Mouse (Mus musculus) kidney, embryonic 16.5 days (tissue): ENCODE data around the gene Nkap. TPM values are rescaled to one million over a fixed set of nuclear protein-coding genes. Genes with fewer than 3 reads are reported as not detected.
A peak's percentile ranks its signal among the peaks of the same experiment; 100 is the strongest.

Experiments used
- ATAC-seq: fragments of 200-750 bp; cut with Nextera tagmentation; 2 replicates; pipeline ENCODE4 v1.8.0; 2017; ENCODE audit warnings: moderate TSS enrichment; ENCODE audit not compliant: low FRiP score, low TSS enrichment
- H3K27ac ChIP-seq: fragments of 300-500 bp; sonication (generic); 2 replicates; pipeline ENCODE4 v1.5.1; 2014; ENCODE audit warnings: low read length
- H3K27me3 ChIP-seq: fragments of 300-500 bp; sonication (generic); 2 replicates; pipeline ENCODE4 v1.6.1; 2014; ENCODE audit warnings: low read length, control low read depth, mixed read lengths; ENCODE audit not compliant: insufficient read depth
- H3K36me3 ChIP-seq: fragments of 300-500 bp; sonication (generic); 2 replicates; pipeline ENCODE4 v1.6.1; 2014; ENCODE audit warnings: low read length, control low read depth, mixed read lengths; ENCODE audit not compliant: insufficient read depth
- H3K4me1 ChIP-seq: fragments of 300-500 bp; sonication (generic); 2 replicates; pipeline ENCODE4 v1.6.1; 2014; ENCODE audit warnings: low read length, control low read depth, mixed read lengths; ENCODE audit not compliant: insufficient read depth
- H3K4me2 ChIP-seq: fragments of 300-500 bp; sonication (generic); replicated peaks from 2 replicates; pipeline ENCODE4 v1.6.1; 2014; ENCODE audit warnings: low read depth, low read length
- H3K4me3 ChIP-seq: fragments of 300-500 bp; sonication (generic); 2 replicates; pipeline ENCODE4 v1.5.1; 2014; ENCODE audit warnings: mild to moderate bottlenecking, low read length
- H3K9ac ChIP-seq: fragments of 300-500 bp; sonication (generic); replicated peaks from 2 replicates; pipeline ENCODE4 v1.6.1; 2014; ENCODE audit warnings: low read length
- H3K9me3 ChIP-seq: fragments of 300-500 bp; sonication (generic); 2 replicates; pipeline ENCODE4 v1.6.1; 2016; ENCODE audit warnings: low read length, control low read depth
- WGBS: fragments of 180-500 bp; shearing (Covaris S2); extraction: QIAGEN DNeasy Blood & Tissue Kit; methylation state at CpG from one replicate; pipeline ENCODE4 v1.1.7; 2014; 5-methylcytosine and 5-hydroxymethylcytosine counted together
- polyA plus RNA-seq: library from polyadenylated mRNA; unstranded; fragments of >200 nt; fragmentation: Nextera tagmentation; extraction: Ambion mirVana; gene quantifications from 2 replicates; pipeline ENCODE4 v1.2.1, GENCODE M21; 2015

The Nkap gene
- polyA plus RNA-seq, 1 experiment from 2014 or later, result 15.7 TPM

DNA sequence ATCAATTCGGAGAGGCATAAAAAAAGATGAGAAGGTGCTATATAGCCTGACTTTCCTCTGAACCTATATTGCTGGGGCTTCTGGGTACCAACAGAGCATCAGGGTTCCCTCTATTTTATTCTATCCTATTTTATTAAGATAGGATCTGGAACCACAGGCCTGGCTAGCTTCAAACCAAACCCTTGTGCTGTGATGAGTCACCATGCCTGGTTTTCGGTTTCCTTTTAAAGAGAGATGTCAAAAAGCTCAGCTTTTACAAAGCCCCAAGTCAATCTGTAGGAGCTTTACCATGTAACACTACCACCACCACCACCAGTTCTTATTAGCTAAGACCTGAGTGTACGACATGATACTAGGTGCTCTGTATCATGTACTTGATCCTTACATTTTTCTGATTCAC is 27.9 kb upstream of the Nkap start:
- 94% methylated on average over 3 of the region's 3 CpGs for WGBS
- ATAC-seq, result no peak
- no peak overlapping the region for H3K4me3 ChIP-seq

DNA sequence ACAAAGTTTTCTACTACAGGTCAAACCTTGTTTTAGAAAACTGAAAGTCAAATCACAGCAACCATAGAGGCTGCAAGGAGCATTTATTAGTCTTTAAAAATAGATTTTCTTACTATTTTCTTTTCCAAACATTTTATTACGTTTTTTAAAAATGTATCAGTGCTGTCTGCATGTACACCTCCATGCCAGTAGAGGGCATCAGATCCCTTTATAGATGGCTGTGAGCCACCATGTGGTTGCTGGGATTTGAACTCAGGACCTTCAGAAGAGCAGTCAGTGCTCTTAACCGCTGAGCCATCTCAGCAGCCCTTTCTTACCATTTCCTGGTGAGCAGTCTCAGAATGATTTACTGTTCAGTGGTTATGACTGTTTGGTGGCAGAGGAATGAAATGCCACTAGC is 22.8 kb upstream of the Nkap start:
- no peak overlapping the region for H3K9ac ChIP-seq
- H3K27me3 ChIP-seq, result no peaks in the 10 kb centered on the region
- no peak overlapping the region for H3K27ac ChIP-seq
- no peaks in the 10 kb centered on the region for H3K9me3 ChIP-seq
- H3K4me2 ChIP-seq, result no peak overlapping the region
- ATAC-seq, result no peak
- H3K4me3 ChIP-seq, result no peak overlapping the region
- peaks cover 6% of the 10 kb centered on the region; the same call in 1 of the 2 replicates for H3K36me3 ChIP-seq
- 79% methylated on average over 2 of the region's 2 CpGs for WGBS
- H3K4me1 ChIP-seq, result 0 out of 2 replicates have a peak, but pooled peaks cover 2% of the 10 kb centered on the region

More for the DNA sequence above, 27.9 kb upstream of the Nkap start:
- Histone ChIP-seq H3K36me3 (peaks cover 16% of the 10 kb centered on the region; the same call in 1 of the 2 replicates), H3K27ac (no peak overlapping the region), H3K9me3 (no peaks in the 10 kb centered on the region), H3K4me2 (no peak overlapping the region), H3K27me3 (no peaks in the 10 kb centered on the region), H3K9ac (no peak overlapping the region), H3K4me1 (no peaks in the 10 kb centered on the region)

DNA sequence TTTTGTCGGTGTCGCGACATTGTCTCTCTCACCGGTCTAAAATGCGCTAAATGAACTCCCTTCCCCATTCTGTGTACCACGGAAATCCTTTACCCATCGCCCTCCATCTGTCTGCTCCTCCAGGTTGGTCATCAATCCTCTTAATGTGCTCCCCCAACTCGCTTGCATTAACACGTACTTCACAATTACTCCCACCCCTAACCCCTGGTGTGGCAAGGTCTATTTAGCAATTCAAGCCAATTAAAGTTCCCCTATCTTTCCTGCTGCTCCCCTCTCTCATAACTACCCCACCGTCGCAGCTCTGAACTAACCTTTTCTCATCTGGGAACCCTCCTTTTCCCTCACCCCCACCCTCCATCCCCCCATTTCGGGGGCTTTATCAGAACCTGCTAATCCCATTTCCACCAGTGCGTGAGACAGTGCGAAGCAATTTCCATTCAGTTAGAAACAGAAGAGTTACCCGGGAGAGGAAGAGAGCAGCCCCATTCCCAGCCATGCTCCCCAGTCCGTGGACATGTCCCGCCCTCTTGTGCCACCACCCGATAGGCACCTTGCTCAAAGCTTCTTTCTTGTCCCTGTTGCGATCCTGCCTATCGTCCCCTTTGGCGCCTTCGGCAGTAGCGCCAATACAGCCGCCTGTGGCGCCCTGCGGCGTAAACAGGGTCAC is 16.9 kb upstream of the Nkap start:
- H3K27me3 ChIP-seq, result no peaks in the 10 kb centered on the region

DNA sequence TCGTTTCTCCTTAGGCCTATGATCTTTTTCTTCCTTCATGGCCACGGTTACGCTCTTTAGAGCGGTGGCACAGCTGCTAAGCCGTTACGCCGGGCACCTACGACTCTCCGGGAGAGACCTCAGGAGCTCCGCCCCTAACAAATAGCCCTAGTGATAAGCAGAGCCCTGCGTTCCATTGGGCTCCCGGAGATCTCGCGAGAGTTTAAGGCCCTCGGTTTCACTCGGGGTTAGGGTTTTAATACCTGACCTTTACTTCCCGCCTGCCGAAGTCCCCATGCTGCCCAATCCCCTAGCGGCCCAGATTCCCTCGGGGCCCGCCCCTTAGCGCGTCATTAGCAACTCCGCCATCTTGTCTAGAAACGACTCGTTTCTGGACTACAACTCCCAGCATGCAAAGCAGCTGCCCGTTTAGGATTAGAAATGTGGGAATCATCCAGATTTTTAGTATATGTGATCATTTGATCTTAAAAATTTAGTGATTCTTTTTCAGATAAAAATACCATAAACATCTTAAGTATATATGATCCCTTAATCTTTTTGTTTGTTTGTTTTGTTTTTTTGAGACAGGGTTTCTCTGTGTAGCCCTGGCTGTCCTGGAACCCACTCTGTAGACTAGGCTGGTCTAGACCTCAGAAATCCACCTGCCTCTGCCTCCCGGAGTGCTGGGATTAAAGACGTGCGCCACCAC is 16.3 kb upstream of the Nkap start, which contains the start of gene Upf3b:
TSS of gene Upf3b (minus strand) at position 130 of the 688 bp plus-strand sequence.
- peak; percentile 100 for ATAC-seq
- WGBS, result 19% methylated on average over 30 of the region's 30 CpGs

More for the DNA sequence above, 16.9 kb upstream of the Nkap start:
- ATAC-seq, result peak; percentile 87
- WGBS, result 19% methylated on average over 27 of the region's 27 CpGs
- Histone ChIP-seq H3K9ac (peak overlapping the region; percentile 72), H3K4me1 (0 out of 2 replicates have a peak, but pooled peaks cover 5% of the 10 kb centered on the region), H3K27ac (peak overlapping the region; percentile 88), H3K9me3 (no peaks in the 10 kb centered on the region), H3K36me3 (no peaks in the 10 kb centered on the region), H3K4me2 (peak overlapping the region; percentile 60), H3K4me3 (peak overlapping the region; percentile 59)

DNA sequence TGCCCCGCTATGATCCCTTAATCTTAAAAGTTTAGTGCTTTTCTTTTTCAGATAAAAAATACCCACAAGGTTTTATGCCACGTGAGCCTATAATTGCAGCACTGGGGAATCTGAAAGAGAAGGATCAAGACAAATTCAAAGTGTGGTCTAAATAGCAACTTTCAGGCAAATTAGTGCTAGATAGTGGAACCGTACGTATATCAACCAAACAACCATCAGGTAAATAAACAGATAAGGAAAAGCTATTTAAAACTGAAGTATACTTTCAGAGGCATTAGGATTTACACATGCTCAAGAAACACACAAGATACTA is 15.8 kb upstream of the Nkap start:
- H3K27ac ChIP-seq, result no peak overlapping the region
- no peak overlapping the region for H3K9ac ChIP-seq
- WGBS, result 72% methylated on average over 4 of the region's 4 CpGs
- no peak overlapping the region; the same call in 1 of the 2 replicates for H3K4me2 ChIP-seq
- no peak for ATAC-seq
- H3K4me1 ChIP-seq, result 0 out of 2 replicates have a peak, but pooled peaks cover 5% of the 10 kb centered on the region
- no peaks in the 10 kb centered on the region for H3K27me3 ChIP-seq
- H3K9me3 ChIP-seq, result no peaks in the 10 kb centered on the region
- no peak overlapping the region for H3K4me3 ChIP-seq
- no peaks in the 10 kb centered on the region for H3K36me3 ChIP-seq

More for the DNA sequence above, 16.3 kb upstream of the Nkap start, which contains the start of gene Upf3b:
- H3K27ac ChIP-seq, result peak within 1 kb of the TSS; percentile 88
- H3K9ac ChIP-seq, result peak within 1 kb of the TSS; percentile 72
- 0 out of 2 replicates have a peak, but pooled peaks cover 5% of the 10 kb centered on the region for H3K4me1 ChIP-seq
- H3K9me3 ChIP-seq, result no peaks in the 10 kb centered on the region
- peak within 1 kb of the TSS; percentile 60 for H3K4me2 ChIP-seq
- no peaks in the 10 kb centered on the region for H3K36me3 ChIP-seq
- peak within 1 kb of the TSS; percentile 59 for H3K4me3 ChIP-seq
- no peaks in the 10 kb centered on the region for H3K27me3 ChIP-seq

DNA sequence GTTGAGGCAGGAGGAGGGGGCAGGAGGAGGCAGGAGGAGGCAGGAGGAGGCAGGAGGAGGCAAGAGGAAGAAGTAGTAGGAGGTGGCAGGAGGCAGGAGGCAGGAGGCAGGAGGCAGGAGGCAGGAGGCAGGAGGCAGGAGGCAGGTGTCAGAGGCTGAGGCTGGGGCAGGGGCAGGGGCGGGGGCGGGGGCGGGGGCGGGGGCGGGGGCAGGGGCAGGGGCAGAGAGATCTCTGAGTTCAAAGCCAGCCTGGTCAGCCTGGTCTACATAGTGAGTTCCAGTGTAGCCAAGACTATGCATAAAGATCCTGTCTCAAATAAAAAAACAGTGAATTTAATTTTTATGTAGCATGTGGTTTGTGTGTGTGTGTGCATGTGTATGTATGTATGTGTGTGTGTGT is 9.5 kb upstream of the Nkap start:
- Histone ChIP-seq H3K36me3 (no peaks in the 10 kb centered on the region), H3K27ac (no peak overlapping the region), H3K9me3 (no peaks in the 10 kb centered on the region), H3K4me3 (no peak overlapping the region), H3K4me1 (no peaks in the 10 kb centered on the region), H3K4me2 (no peak overlapping the region), H3K9ac (no peak overlapping the region), H3K27me3 (no peaks in the 10 kb centered on the region; the same call in 1 of the 2 replicates)
- ATAC-seq, result no peak
- 40% methylated on average over 1 of the region's 5 CpGs for WGBS

DNA sequence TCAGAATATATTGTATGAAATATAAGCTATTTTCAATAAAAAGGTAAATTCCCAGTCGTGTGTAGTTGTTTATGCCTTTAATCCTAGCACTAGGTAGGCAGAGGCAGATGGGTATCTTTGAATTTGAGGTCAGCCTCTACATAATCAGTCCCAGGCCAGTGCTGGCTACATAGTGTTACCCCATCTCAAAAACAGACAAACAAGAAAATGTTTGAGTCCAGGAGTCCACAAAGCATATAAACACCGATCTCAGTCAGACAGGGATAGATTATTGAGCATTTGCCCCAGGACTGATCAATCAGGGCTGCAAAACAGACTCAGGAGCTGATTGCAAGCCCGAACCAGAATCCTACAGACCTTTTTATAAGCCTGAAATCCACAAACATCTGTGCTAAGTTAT is 7.0 kb upstream of the Nkap start:
- Histone ChIP-seq H3K27ac (no peak overlapping the region), H3K9me3 (no peaks in the 10 kb centered on the region), H3K4me3 (no peak overlapping the region), H3K36me3 (no peaks in the 10 kb centered on the region), H3K4me2 (no peak overlapping the region), H3K9ac (no peak overlapping the region), H3K27me3 (no peaks in the 10 kb centered on the region; the same call in 1 of the 2 replicates), H3K4me1 (no peaks in the 10 kb centered on the region)
- no peak for ATAC-seq
- 68% methylated on average over 3 of the region's 3 CpGs for WGBS

DNA sequence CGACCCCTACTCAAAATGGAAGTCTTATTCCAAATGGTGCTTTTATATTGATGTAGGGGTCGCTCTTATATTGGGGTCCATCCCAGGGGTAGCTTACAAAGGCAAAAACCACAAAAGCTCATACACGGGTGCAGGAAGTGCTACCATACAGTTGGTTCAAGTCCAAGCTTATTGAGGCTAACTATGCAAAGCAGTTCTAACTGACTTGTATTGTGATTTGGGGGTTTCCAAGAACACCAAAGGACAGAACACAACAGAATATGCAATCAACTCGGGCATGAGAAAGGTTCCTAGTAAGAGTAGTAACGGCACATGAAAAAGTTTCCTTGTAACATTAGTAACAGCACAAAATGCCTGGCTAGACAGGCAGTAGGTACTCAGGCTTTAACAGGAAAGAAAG is 6.4 kb upstream of the Nkap start:
- Histone ChIP-seq H3K4me2 (no peak overlapping the region), H3K9me3 (no peaks in the 10 kb centered on the region), H3K9ac (no peak overlapping the region), H3K27me3 (no peaks in the 10 kb centered on the region; the same call in 1 of the 2 replicates), H3K4me1 (no peaks in the 10 kb centered on the region), H3K36me3 (no peaks in the 10 kb centered on the region), H3K4me3 (no peak overlapping the region), H3K27ac (no peak overlapping the region)
- WGBS, result 75% methylated on average over 5 of the region's 5 CpGs
- no peak for ATAC-seq

DNA sequence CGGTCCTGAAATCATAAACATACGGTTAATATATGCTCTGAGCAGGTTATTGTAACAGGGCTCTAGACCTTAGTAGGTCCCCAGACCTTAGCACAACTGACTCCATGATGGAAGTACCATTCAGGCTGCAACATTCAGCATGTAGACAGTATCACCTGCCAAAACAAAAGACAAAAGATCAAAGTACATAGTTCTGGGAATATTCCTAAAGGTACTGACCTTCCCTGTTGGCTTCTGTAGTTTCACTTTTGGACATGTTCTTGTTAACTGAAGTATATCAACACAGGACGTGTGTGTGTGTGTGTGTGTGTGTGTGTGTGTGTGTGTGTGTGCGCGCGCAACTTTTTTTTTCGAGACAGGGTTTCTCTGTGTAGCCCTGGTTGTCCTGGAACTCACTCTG is 1.1 kb upstream of the Nkap start:
- no peaks in the 10 kb centered on the region for H3K27me3 ChIP-seq
- H3K36me3 ChIP-seq, result no peaks in the 10 kb centered on the region
- H3K27ac ChIP-seq, result no peak overlapping the region
- ATAC-seq, result no peak
- no peaks in the 10 kb centered on the region for H3K4me1 ChIP-seq
- H3K4me3 ChIP-seq, result no peak overlapping the region
- H3K4me2 ChIP-seq, result no peak overlapping the region
- H3K9me3 ChIP-seq, result no peaks in the 10 kb centered on the region
- 89% methylated on average over 7 of the region's 7 CpGs for WGBS
- H3K9ac ChIP-seq, result no peak overlapping the region

DNA sequence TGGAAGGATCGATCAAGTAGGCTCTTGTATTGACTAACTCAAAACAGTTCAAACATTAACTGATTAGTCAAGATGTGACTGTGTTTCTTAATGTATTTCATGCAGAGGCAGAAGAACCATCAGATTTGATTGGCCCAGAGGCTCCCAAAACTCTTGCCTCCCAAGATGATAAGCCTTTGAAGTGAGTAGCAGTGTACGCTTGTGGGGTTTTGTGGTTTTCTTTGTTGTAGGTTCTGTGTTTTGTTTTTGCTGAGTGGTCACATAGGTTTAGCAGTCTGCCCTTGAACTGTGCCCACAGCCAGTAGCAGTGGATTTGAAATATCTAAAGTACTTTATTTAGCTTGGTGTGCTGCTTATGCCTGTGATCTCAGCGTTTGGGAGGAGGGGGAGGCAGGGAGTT is 15.1 kb downstream of the Nkap start:
- Histone ChIP-seq H3K4me3 (no peak overlapping the region), H3K36me3 (0 out of 2 replicates have a peak, but pooled peaks cover 3% of the 10 kb centered on the region), H3K4me1 (no peaks in the 10 kb centered on the region), H3K9ac (no peak overlapping the region), H3K4me2 (no peak overlapping the region), H3K27ac (no peak overlapping the region), H3K9me3 (no peaks in the 10 kb centered on the region), H3K27me3 (no peaks in the 10 kb centered on the region)
- no peak for ATAC-seq
- WGBS, result 90% methylated on average over 3 of the region's 3 CpGs
